Mouse (Mus musculus) E14TG2a.4 (cell line): ENCODE measurements at regions not wholly inside any gene's neighbourhood (a gene's known extent, or its start where the extent isn't known, plus 50 kb on each side); places are given as distances from the start of the nearest gene placed in this dataset.

Source experiments
- CTCF ChIP-seq: conservative IDR thresholded peaks from 2 replicates; pipeline ENCODE4 v1.5.1; 2014; ENCODE audit warnings: low read length
- NANOG ChIP-seq: IDR thresholded peaks from 2 replicates; pipeline ENCODE4 v1.6.1; 2014; ENCODE audit warnings: borderline replicate concordance, low read length, mixed read lengths
- POU5F1 ChIP-seq: IDR thresholded peaks from 2 replicates; pipeline ENCODE4 v1.6.1; 2014; ENCODE audit warnings: low read length, borderline replicate concordance

DNA sequence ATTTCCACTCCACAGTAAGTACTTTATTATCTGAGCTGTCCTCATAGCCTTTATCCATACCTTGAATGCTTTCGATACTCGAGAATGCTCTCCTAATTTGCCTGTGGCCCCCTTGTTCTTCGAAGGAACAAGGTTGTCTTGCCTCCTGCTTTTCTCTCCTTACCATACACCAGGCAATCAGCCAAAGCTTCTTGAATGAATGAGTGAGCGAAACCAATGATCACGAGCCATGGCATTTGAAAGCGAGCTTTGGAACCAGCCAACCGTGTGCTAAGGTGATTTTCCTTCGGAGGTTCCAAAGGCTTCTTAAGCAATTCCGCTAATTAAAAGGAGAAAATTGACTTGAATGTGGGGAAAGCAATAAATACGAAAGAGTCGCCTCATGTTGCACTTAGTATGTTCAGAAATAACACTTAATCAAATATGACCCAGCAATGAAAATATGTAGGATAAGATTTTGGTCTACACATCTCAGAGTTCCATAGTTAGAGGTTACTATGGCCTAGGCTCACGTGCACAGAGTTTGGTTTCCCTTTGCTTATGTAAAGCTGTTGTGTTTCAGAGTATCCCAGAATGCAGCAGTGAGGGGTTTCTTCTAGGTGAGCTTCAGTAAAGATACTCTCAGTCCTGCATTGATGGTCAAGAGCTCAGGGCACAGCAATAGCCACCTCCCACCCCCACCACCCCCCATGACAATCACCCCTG is 160.9 kb downstream of the Sox4 start:
- TF ChIP-seq CTCF (no peak), NANOG (no peak), POU5F1 (no peak)
